Mouse (Mus musculus) stomach, embryonic 14.5 days (tissue): ENCODE results near the gene Itga1. TPM values are rescaled to one million over a fixed set of nuclear protein-coding genes. Genes with fewer than 3 reads are reported as not detected.

Experiments used
- ATAC-seq: fragments of 200-750 bp; cut with Nextera tagmentation; 2 replicates; pipeline ENCODE4 v1.8.0; 2017; ENCODE audit warnings: low read depth, moderate TSS enrichment; ENCODE audit not compliant: insufficient number of reproducible peaks, insufficient read depth, low FRiP score
- H3K27ac ChIP-seq: fragments of 300-500 bp; sonication (generic); 2 replicates; pipeline ENCODE4 v1.5.1; 2014; ENCODE audit warnings: mild to moderate bottlenecking, low read length, moderate library complexity, mixed read lengths
- H3K27me3 ChIP-seq: fragments of 300-500 bp; sonication (generic); 2 replicates; pipeline ENCODE4 v1.6.1; 2014; ENCODE audit warnings: low read length, control low read depth, mixed read lengths; ENCODE audit not compliant: control insufficient read depth, insufficient read depth
- H3K36me3 ChIP-seq: fragments of 300-500 bp; sonication (generic); 2 replicates; pipeline ENCODE4 v1.6.1; 2014; ENCODE audit warnings: mild to moderate bottlenecking, control low read depth, low read length, moderate library complexity, mixed read lengths; ENCODE audit not compliant: control insufficient read depth, insufficient read depth
- H3K4me1 ChIP-seq: fragments of 300-500 bp; sonication (generic); 2 replicates; pipeline ENCODE4 v1.6.1; 2014; ENCODE audit warnings: low read length, control low read depth, mixed read lengths; ENCODE audit not compliant: control insufficient read depth, insufficient read depth
- H3K4me2 ChIP-seq: fragments of 300-500 bp; sonication (generic); replicated peaks from 2 replicates; pipeline ENCODE4 v1.6.1; 2014; ENCODE audit warnings: low read depth, low read length, control low read depth
- H3K4me3 ChIP-seq: fragments of 300-500 bp; sonication (generic); 2 replicates; pipeline ENCODE4 v1.5.1; 2014; ENCODE audit warnings: low read depth, low read length, control low read depth
- H3K9ac ChIP-seq: fragments of 300-500 bp; sonication (generic); replicated peaks from 2 replicates; pipeline ENCODE4 v1.6.1; 2014; ENCODE audit warnings: low read depth, mild to moderate bottlenecking, control low read depth, low read length, moderate library complexity, mixed read lengths
- H3K9me3 ChIP-seq: fragments of 300-500 bp; sonication (generic); 2 replicates; pipeline ENCODE4 v1.6.1; 2016; ENCODE audit warnings: low read depth, low read length, control low read depth; ENCODE audit not compliant: control insufficient read depth
- WGBS: fragments of 180-500 bp; shearing (Covaris S2); extraction: QIAGEN DNeasy Blood & Tissue Kit; methylation state at CpG from one replicate; pipeline ENCODE4 v1.1.7; 2014; 5-methylcytosine and 5-hydroxymethylcytosine counted together
- polyA plus RNA-seq: library from polyadenylated mRNA; unstranded; fragments of >200 nt; fragmentation: Nextera tagmentation; extraction: Ambion mirVana; gene quantifications from 2 replicates; pipeline ENCODE4 v1.2.1, GENCODE M21; 2014

Itga1 gene
- 38.2 and 40.9 TPM in 2 replicates for polyA plus RNA-seq

DNA sequence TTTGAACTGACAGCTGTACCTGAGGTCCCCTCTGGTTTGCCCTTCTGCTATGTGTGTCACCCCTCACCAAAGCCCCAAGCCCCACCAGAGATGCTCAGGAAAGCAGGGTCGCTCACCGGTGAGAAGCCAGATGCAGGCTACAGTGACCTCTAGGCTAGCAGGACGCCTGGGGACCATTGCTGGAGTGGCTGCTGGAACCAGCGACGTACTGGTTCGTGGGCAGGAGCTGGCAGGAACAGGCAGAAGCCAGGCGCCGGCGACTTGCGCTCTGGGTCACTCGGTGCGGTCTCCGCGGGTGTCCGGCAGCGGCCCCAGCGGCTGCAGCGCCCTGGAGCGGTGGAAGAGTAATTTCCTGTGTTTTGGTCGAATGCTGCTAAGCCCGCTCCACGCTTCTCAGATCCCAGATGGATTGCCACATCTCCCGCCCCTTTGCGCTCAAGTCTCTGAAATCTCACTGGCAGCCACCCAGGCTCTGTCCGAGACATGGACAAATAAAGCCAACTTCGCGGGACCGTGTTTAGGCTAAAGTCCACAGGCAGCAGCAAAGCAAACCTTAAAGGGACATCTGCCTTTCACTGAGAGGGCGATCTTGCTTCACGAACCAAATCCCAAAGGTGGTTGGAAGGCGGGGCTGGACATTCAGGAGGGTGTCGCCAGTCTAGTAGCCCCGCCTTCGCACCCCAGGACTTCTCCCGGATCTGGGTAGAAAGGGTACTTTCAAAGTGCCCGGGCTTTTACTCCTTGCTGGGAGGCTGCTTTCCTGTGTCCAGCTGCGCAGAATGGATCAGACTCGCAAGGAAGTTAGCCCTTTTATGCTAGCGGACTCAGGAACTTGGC lies at the start of gene Itga1, which contains the start of gene Gm49395:
Gene Itga1, minus strand, starts transcription at position 610 of the 837 bp plus-strand sequence.
Gene Gm49395, minus strand, starts transcription at position 567 of the 837 bp plus-strand sequence.
- H3K27ac ChIP-seq = peak within 1 kb of the TSS; percentile 92
- peak within 1 kb of the TSS; percentile 67 for H3K9ac ChIP-seq
- peak within 1 kb of the TSS; percentile 60 for H3K4me3 ChIP-seq
- H3K36me3 ChIP-seq = no peaks in the 10 kb centered on the region
- no peaks in the 10 kb centered on the region for H3K9me3 ChIP-seq
- WGBS = under 1% methylated on average over 39 of the region's 39 CpGs
- peak within 1 kb of the TSS; percentile 78 for H3K4me2 ChIP-seq
- no peaks in the 10 kb centered on the region for H3K4me1 ChIP-seq
- ATAC-seq = peak; percentile 90
- no peaks in the 10 kb centered on the region for H3K27me3 ChIP-seq

DNA sequence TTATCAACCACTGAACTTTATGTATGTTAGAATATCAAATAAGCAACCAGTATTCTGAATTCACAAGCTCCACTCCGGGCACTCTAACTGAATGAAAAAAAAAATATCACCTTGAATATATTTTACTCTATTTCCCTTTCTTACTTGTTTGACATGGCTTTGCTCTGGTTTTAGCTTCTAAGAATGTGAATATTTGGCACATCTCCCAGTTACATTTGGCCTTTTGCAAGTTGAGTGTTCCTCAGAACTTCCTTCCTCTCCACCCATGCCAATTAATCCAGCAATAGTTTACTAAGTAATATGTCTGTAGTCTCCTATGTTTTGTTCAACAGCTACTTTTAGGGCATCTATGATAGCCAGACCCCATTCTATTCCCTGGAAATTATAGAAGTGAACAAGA lies 48.8 kb upstream of the Itga1 start:
- 79% methylated on average over 1 of the region's 1 CpGs for WGBS
- ATAC-seq = no peak

DNA sequence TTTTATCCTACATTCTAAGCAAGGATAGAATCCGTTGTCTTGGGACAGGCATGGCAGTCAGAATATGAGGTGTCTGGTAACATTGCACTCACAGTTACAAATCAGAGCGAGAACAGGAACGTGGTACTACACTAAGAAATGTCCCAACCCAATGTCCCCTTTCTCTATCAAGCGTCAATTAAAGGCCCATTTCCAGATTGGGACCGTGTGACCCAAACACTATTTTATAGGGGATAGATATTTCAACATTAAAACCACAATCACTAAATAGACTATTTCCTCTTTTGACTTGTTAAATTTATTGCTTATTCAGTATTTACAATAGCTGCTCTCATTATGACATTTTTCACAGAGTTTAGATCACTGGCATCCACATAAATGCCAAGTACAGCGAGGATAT lies 48.1 kb upstream of the Itga1 start:
- ATAC-seq = no peak
- H3K4me2 ChIP-seq = no peak overlapping the region
- H3K4me3 ChIP-seq = no peak overlapping the region
- H3K27ac ChIP-seq = no peak overlapping the region
- no peaks in the 10 kb centered on the region for H3K27me3 ChIP-seq
- H3K36me3 ChIP-seq = no peaks in the 10 kb centered on the region
- H3K4me1 ChIP-seq = no peaks in the 10 kb centered on the region
- no peaks in the 10 kb centered on the region for H3K9me3 ChIP-seq
- no peak overlapping the region for H3K9ac ChIP-seq
- WGBS = 84% methylated on average over 6 of the region's 6 CpGs

More for the DNA sequence above, 48.8 kb upstream of the Itga1 start:
- H3K27me3 ChIP-seq = no peaks in the 10 kb centered on the region
- no peaks in the 10 kb centered on the region for H3K36me3 ChIP-seq
- no peaks in the 10 kb centered on the region for H3K4me1 ChIP-seq
- H3K9me3 ChIP-seq = no peaks in the 10 kb centered on the region
- H3K4me3 ChIP-seq = no peak overlapping the region
- H3K9ac ChIP-seq = no peak overlapping the region
- H3K4me2 ChIP-seq = no peak overlapping the region
- H3K27ac ChIP-seq = no peak overlapping the region

DNA sequence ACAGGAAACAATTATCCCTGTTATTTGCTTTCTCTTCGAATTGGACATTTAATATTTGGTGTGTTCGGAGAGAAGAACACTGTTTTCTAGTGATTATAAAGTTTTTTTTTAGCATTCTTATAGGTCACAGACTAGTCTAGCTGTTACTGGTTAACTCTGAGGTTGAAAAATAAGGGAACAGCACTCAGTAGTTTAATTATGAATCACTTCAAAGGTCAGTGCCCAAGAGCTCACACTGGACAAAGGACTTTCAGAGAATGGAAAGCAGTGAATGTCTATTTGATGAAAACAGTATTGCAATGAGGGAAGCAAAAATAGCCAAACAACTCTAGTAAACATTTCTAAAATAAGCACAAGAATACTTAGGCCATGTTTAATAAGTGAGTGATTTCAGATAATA lies 41.8 kb upstream of the Itga1 start:
- H3K27ac ChIP-seq = no peak overlapping the region
- no peaks in the 10 kb centered on the region for H3K4me1 ChIP-seq
- no peak overlapping the region for H3K4me3 ChIP-seq
- H3K9me3 ChIP-seq = no peaks in the 10 kb centered on the region
- ATAC-seq = no peak
- H3K4me2 ChIP-seq = no peak overlapping the region
- 86% methylated on average over 2 of the region's 2 CpGs for WGBS
- no peak overlapping the region for H3K9ac ChIP-seq
- no peaks in the 10 kb centered on the region for H3K36me3 ChIP-seq
- no peaks in the 10 kb centered on the region for H3K27me3 ChIP-seq

DNA sequence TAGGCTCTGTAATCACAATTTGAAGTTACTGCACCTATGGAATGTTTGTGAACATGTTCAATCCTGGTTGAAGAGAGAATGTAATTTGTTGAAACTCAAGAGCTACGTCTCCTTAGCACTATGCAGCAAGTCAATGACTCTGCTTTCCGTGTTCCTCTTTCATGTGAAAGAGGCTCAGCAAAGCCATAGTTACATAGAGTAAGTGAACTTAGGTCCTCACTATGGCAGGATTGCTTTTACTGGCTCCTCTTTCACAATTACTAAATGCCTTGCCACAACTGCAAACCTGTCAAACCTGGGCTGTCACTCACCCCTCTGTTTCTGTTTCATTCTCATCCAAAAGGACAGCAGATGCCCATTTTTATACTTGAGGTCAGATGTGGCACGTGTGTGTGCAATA lies 40.3 kb upstream of the Itga1 start:
- no peaks in the 10 kb centered on the region for H3K4me1 ChIP-seq
- H3K9me3 ChIP-seq = no peaks in the 10 kb centered on the region
- no peak overlapping the region for H3K4me3 ChIP-seq
- no peak for ATAC-seq
- 86% methylated on average over 3 of the region's 3 CpGs for WGBS
- no peaks in the 10 kb centered on the region for H3K27me3 ChIP-seq
- H3K4me2 ChIP-seq = no peak overlapping the region
- no peak overlapping the region for H3K9ac ChIP-seq
- H3K36me3 ChIP-seq = no peaks in the 10 kb centered on the region
- H3K27ac ChIP-seq = no peak overlapping the region

DNA sequence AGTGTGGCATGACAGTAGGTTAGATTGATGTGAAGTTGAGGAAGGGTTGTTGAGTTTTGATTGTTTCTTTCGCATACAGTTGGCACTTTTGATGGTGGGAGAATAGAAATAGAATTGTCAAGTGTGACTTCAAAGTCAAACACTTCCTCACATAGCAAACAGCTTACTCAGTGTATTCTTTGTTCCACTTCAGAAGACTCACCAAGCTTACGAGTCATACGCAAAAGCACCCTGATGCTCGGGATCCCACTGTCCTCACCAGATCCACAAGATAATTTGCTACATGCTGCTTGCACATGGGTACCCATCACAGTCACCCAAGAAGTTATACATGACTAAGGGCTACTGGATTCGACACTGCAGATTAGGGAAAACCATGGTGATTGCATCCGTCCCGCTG lies 36.7 kb upstream of the Itga1 start:
- Histone ChIP-seq H3K27ac (no peak overlapping the region), H3K4me2 (no peak overlapping the region), H3K4me1 (no peaks in the 10 kb centered on the region), H3K9ac (no peak overlapping the region), H3K27me3 (no peaks in the 10 kb centered on the region), H3K4me3 (no peak overlapping the region), H3K36me3 (no peaks in the 10 kb centered on the region), H3K9me3 (no peaks in the 10 kb centered on the region)
- no peak for ATAC-seq
- WGBS = 90% methylated on average over 7 of the region's 7 CpGs

DNA sequence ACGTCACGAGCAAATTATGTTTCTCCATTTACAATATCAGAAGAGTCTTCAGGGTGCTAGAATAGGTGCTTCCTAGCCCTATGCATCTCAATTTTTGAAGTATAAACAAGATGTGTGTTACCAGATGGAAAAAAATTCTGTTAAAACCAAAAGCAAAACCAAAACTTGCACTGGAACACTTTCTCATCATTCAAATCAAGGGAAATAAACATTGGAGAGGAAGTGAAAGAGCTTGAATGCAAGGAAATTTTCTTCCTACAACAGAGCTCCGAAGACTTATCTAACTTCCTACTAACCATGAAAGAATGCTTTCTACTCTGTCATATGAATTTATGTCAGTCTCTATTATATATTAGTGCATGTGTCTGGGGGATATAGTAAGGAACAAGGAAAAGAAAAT lies 35.0 kb upstream of the Itga1 start:
- no peak overlapping the region for H3K4me2 ChIP-seq
- H3K27ac ChIP-seq = no peak overlapping the region
- H3K9ac ChIP-seq = no peak overlapping the region
- no peaks in the 10 kb centered on the region for H3K27me3 ChIP-seq
- no peak for ATAC-seq
- H3K4me3 ChIP-seq = no peak overlapping the region
- no peaks in the 10 kb centered on the region for H3K4me1 ChIP-seq
- 73% methylated on average over 3 of the region's 3 CpGs for WGBS
- H3K36me3 ChIP-seq = no peaks in the 10 kb centered on the region
- no peaks in the 10 kb centered on the region for H3K9me3 ChIP-seq

DNA sequence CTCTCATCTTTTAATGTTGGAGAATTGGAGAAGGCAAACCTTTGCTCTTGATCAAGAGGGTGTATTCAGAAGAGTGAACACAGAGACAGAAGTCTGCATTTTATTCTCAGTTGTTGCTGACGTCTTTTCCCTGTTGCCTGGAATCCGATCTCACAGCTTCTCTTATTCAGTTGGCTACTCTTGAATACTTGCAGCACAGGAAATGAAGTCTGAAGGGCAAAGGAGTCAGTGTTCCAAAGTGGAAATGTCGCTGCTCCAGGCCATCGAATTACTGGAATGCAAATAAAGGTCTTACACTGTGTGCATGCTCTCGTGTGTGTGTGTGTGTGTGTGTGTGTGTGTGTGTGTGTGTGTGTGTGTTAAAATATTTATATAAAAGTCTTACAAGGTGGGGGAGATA lies 30.7 kb upstream of the Itga1 start:
- H3K4me2 ChIP-seq = no peak overlapping the region
- H3K4me3 ChIP-seq = no peak overlapping the region
- 17% methylated on average over 5 of the region's 5 CpGs for WGBS
- no peak overlapping the region for H3K27ac ChIP-seq
- H3K9me3 ChIP-seq = no peaks in the 10 kb centered on the region
- no peaks in the 10 kb centered on the region for H3K4me1 ChIP-seq
- H3K27me3 ChIP-seq = no peaks in the 10 kb centered on the region
- no peaks in the 10 kb centered on the region for H3K36me3 ChIP-seq
- H3K9ac ChIP-seq = no peak overlapping the region
- ATAC-seq = no peak

DNA sequence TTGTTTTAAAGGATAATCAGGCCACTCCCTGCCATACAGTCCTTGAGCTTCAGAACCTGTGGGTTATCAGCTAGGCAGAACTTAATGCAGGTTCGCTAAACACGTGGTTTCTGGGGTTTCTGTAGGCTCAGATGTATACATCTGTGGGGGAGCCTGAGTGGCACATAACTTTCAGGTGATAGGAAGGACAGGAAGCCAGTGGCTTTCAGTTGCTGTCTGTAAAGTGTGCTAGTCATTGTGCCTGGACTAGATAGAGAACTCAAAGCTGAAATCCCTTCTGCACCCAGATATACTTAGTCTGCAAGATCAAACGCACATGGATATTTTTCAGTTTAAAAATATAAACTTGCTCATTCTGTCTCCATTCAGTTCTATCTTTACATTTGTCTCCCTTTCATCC lies 29.6 kb upstream of the Itga1 start:
- H3K4me2 ChIP-seq = no peak overlapping the region
- H3K4me1 ChIP-seq = no peaks in the 10 kb centered on the region
- H3K4me3 ChIP-seq = no peak overlapping the region
- no peak overlapping the region for H3K9ac ChIP-seq
- H3K36me3 ChIP-seq = no peaks in the 10 kb centered on the region
- no peak overlapping the region for H3K27ac ChIP-seq
- no peaks in the 10 kb centered on the region for H3K9me3 ChIP-seq
- WGBS = 61% methylated on average over 3 of the region's 3 CpGs
- ATAC-seq = no peak
- H3K27me3 ChIP-seq = no peaks in the 10 kb centered on the region
